Mouse (Mus musculus) lung, postnatal 36 days (tissue): ENCODE results near the gene Camk2n1.

Experiments
- DNase-seq: peaks from one replicate; pipeline ENCODE4 v3.0.0; 2022; ENCODE audit warnings: mixed read lengths

Camk2n1 gene

GRCm38 (mm10) chr4:138447827-138448602 lies 6.1 kb upstream of the Camk2n1 start:
- no peak for DNase-seq

GRCm38 (mm10) chr4:138448872-138449615 lies 5.1 kb upstream of the Camk2n1 start:
- DNase-seq, result no peak

GRCm38 (mm10) chr4:138449636-138450314 lies 4.3 kb upstream of the Camk2n1 start:
- DNase-seq, result no peak

- no peak for DNase-seq
These were observed 1.6 kb upstream of the Camk2n1 start for GRCm38 (mm10) chr4:138452306-138453096.

GRCm38 (mm10) chr4:138453097-138453752 lies 889 bp upstream of the Camk2n1 start:
- no peak for DNase-seq

GRCm38 (mm10) chr4:138454571-138455140 lies 542 bp downstream of the Camk2n1 start:
- peak; percentile 59 for DNase-seq

GRCm38 (mm10) chr4:138455141-138455955 lies 1.2 kb downstream of the Camk2n1 start:
- DNase-seq, result peak; percentile 30

GRCm38 (mm10) chr4:138455956-138456341 lies 1.8 kb downstream of the Camk2n1 start:
- DNase-seq, result peak; percentile 41

- DNase-seq, result no peak
These were observed 2.4 kb downstream of the Camk2n1 start for GRCm38 (mm10) chr4:138456536-138456935.

GRCm38 (mm10) chr4:138457091-138457490 lies 3.0 kb downstream of the Camk2n1 start:
- peak; percentile 53 for DNase-seq

- no peak for DNase-seq
These were observed 4.1 kb downstream of the Camk2n1 start for GRCm38 (mm10) chr4:138458171-138458570.

- DNase-seq, result no peak
These were observed 4.8 kb downstream of the Camk2n1 start for GRCm38 (mm10) chr4:138458735-138459440.

- no peak for DNase-seq
These were observed 5.7 kb downstream of the Camk2n1 start for GRCm38 (mm10) chr4:138459775-138460174.

GRCm38 (mm10) chr4:138460910-138461309 lies 6.8 kb downstream of the Camk2n1 start:
- no peak for DNase-seq

GRCm38 (mm10) chr4:138461471-138461870 lies 7.4 kb downstream of the Camk2n1 start:
- no peak for DNase-seq

- peak; percentile 51 for DNase-seq
These were observed 9.1 kb downstream of the Camk2n1 start for GRCm38 (mm10) chr4:138462971-138463831.

- peak; percentile 90 for DNase-seq
These were observed 9.8 kb downstream of the Camk2n1 start for GRCm38 (mm10) chr4:138463832-138464487.

GRCm38 (mm10) chr4:138464667-138465353 lies 10.7 kb downstream of the Camk2n1 start:
- DNase-seq, result peak; percentile 74
